Mouse (Mus musculus) limb, embryonic 12.5 days (tissue): ENCODE data around the gene Sema6d. TPM values are rescaled to one million over a fixed set of nuclear protein-coding genes. Genes with fewer than 3 reads are reported as not detected.

Experiments
- ATAC-seq: fragments of 200-750 bp; cut with Nextera tagmentation; 2 replicates; pipeline ENCODE4 v1.8.0; 2017; ENCODE audit warnings: low read depth, moderate TSS enrichment; ENCODE audit not compliant: insufficient number of reproducible peaks, insufficient read depth, low FRiP score, low TSS enrichment
- H3K27ac ChIP-seq: fragments of 300-500 bp; sonication (generic); 2 replicates; pipeline ENCODE4 v1.5.1; 2016; ENCODE audit warnings: mild to moderate bottlenecking, moderate library complexity
- H3K27me3 ChIP-seq: fragments of 300-500 bp; sonication (generic); 2 replicates; pipeline ENCODE4 v1.6.1; 2016; ENCODE audit warnings: mild to moderate bottlenecking, moderate library complexity
- H3K36me3 ChIP-seq: fragments of 300-500 bp; sonication (generic); 2 replicates; pipeline ENCODE4 v1.6.1; 2016; ENCODE audit warnings: mild to moderate bottlenecking, moderate library complexity
- H3K4me1 ChIP-seq: fragments of 300-500 bp; sonication (generic); replicated peaks from 2 replicates; pipeline ENCODE4 v1.6.1; 2016
- H3K4me2 ChIP-seq: fragments of 300-500 bp; sonication (generic); 2 replicates; pipeline ENCODE4 v1.6.1; 2016; ENCODE audit warnings: mild to moderate bottlenecking, moderate library complexity
- H3K4me3 ChIP-seq: fragments of 300-500 bp; sonication (generic); replicated peaks from 2 replicates; pipeline ENCODE4 v1.5.1; 2016; ENCODE audit warnings: mild to moderate bottlenecking
- H3K9ac ChIP-seq: fragments of 300-500 bp; sonication (generic); replicated peaks from 2 replicates; pipeline ENCODE4 v1.6.1; 2016; ENCODE audit warnings: mild to moderate bottlenecking, moderate library complexity
- H3K9me3 ChIP-seq: fragments of 300-500 bp; sonication (generic); 2 replicates; pipeline ENCODE4 v1.6.1; 2016; ENCODE audit warnings: mild to moderate bottlenecking, moderate library complexity
- WGBS: fragments of 180-500 bp; shearing (Covaris S2); methylation state at CpG from one replicate; pipeline ENCODE4 v1.1.7; 2016; 5-methylcytosine and 5-hydroxymethylcytosine counted together
- polyA plus RNA-seq: library from polyadenylated mRNA; unstranded; fragments of >200 nt; fragmentation: Nextera tagmentation; extraction: Ambion mirVana; gene quantifications from 2 replicates; pipeline ENCODE4 v1.2.1, GENCODE M21; 2016

Sema6d gene
- polyA plus RNA-seq, 1 experiment from 2014 or later: 6.7 TPM

GRCm38 (mm10) chr2:124660686-124661085 lies 570.9 kb downstream of the Sema6d start:
- 0 out of 2 replicates have a peak, but pooled peaks cover 3% of the 10 kb centered on the region for H3K36me3 ChIP-seq
- no peak for ATAC-seq
- H3K27ac ChIP-seq: no peak overlapping the region
- no peak overlapping the region for H3K9ac ChIP-seq
- no peaks in the 10 kb centered on the region for H3K9me3 ChIP-seq
- H3K4me1 ChIP-seq: peaks cover 4% of the 10 kb centered on the region; the same call in 1 of the 2 replicates
- WGBS: 90% methylated on average over 5 of the region's 5 CpGs
- no peak overlapping the region for H3K4me2 ChIP-seq
- H3K27me3 ChIP-seq: no peaks in the 10 kb centered on the region
- H3K4me3 ChIP-seq: no peak overlapping the region

GRCm38 (mm10) chr2:124661316-124661715 lies 571.5 kb downstream of the Sema6d start:
- no peak overlapping the region for H3K9ac ChIP-seq
- no peak overlapping the region for H3K27ac ChIP-seq
- no peaks in the 10 kb centered on the region for H3K27me3 ChIP-seq
- no peak overlapping the region for H3K4me3 ChIP-seq
- H3K4me2 ChIP-seq: no peak overlapping the region
- peaks cover 4% of the 10 kb centered on the region; the same call in 1 of the 2 replicates for H3K4me1 ChIP-seq
- WGBS: 94% methylated on average over 9 of the region's 9 CpGs
- 0 out of 2 replicates have a peak, but pooled peaks cover 3% of the 10 kb centered on the region for H3K36me3 ChIP-seq
- no peaks in the 10 kb centered on the region for H3K9me3 ChIP-seq
- ATAC-seq: no peak

GRCm38 (mm10) chr2:124662257-124662656 lies 572.5 kb downstream of the Sema6d start:
- H3K4me1 ChIP-seq: peaks cover 4% of the 10 kb centered on the region; the same call in 1 of the 2 replicates
- H3K4me2 ChIP-seq: no peak overlapping the region
- no peak overlapping the region for H3K4me3 ChIP-seq
- H3K27ac ChIP-seq: no peak overlapping the region
- 40% methylated on average over 5 of the region's 5 CpGs for WGBS
- 0 out of 2 replicates have a peak, but pooled peaks cover 3% of the 10 kb centered on the region for H3K36me3 ChIP-seq
- H3K9ac ChIP-seq: no peak overlapping the region
- H3K9me3 ChIP-seq: no peaks in the 10 kb centered on the region
- H3K27me3 ChIP-seq: no peaks in the 10 kb centered on the region
- ATAC-seq: no peak

GRCm38 (mm10) chr2:124664191-124664590 lies 574.4 kb downstream of the Sema6d start:
- Histone ChIP-seq H3K4me3 (no peak overlapping the region), H3K9me3 (no peaks in the 10 kb centered on the region), H3K4me2 (no peak overlapping the region), H3K27me3 (no peaks in the 10 kb centered on the region), H3K9ac (no peak overlapping the region), H3K36me3 (no peaks in the 10 kb centered on the region), H3K27ac (no peak overlapping the region), H3K4me1 (peaks cover 4% of the 10 kb centered on the region; the same call in 1 of the 2 replicates)
- no peak for ATAC-seq
- WGBS: 95% methylated on average over 16 of the region's 16 CpGs

GRCm38 (mm10) chr2:124668431-124668830 lies 578.7 kb downstream of the Sema6d start:
- Histone ChIP-seq H3K4me1 (no peaks in the 10 kb centered on the region), H3K9ac (no peak overlapping the region), H3K27me3 (no peaks in the 10 kb centered on the region), H3K4me3 (no peak overlapping the region), H3K9me3 (no peaks in the 10 kb centered on the region), H3K27ac (no peak overlapping the region), H3K36me3 (no peaks in the 10 kb centered on the region), H3K4me2 (no peak overlapping the region)
- no peak for ATAC-seq
- WGBS: 97% methylated on average over 1 of the region's 1 CpGs

- Histone ChIP-seq H3K4me2 (no peak overlapping the region), H3K4me3 (no peak overlapping the region), H3K9me3 (no peaks in the 10 kb centered on the region), H3K36me3 (no peaks in the 10 kb centered on the region), H3K27me3 (no peaks in the 10 kb centered on the region), H3K27ac (no peak overlapping the region), H3K9ac (no peak overlapping the region), H3K4me1 (no peaks in the 10 kb centered on the region)
- no peak for ATAC-seq
Observed at GRCm38 (mm10) chr2:124673117-124673516, 583.3 kb downstream of the Sema6d start.

- no peaks in the 10 kb centered on the region for H3K9me3 ChIP-seq
- H3K36me3 ChIP-seq: no peaks in the 10 kb centered on the region
- H3K27me3 ChIP-seq: no peaks in the 10 kb centered on the region
- H3K27ac ChIP-seq: no peak overlapping the region
- H3K4me3 ChIP-seq: no peak overlapping the region
- ATAC-seq: no peak
- no peak overlapping the region for H3K9ac ChIP-seq
- 84% methylated on average over 5 of the region's 5 CpGs for WGBS
- no peak overlapping the region for H3K4me2 ChIP-seq
- no peaks in the 10 kb centered on the region for H3K4me1 ChIP-seq
Observed at GRCm38 (mm10) chr2:124684481-124684901, 594.7 kb downstream of the Sema6d start.

GRCm38 (mm10) chr2:124690372-124690771 lies 600.6 kb downstream of the Sema6d start:
- Histone ChIP-seq H3K27ac (no peak overlapping the region), H3K4me1 (no peaks in the 10 kb centered on the region), H3K4me3 (no peak overlapping the region), H3K9me3 (no peaks in the 10 kb centered on the region), H3K36me3 (no peaks in the 10 kb centered on the region), H3K4me2 (no peak overlapping the region), H3K27me3 (no peaks in the 10 kb centered on the region), H3K9ac (no peak overlapping the region)
- WGBS: 94% methylated on average over 1 of the region's 1 CpGs
- ATAC-seq: no peak

GRCm38 (mm10) chr2:124702621-124703020 lies 612.9 kb downstream of the Sema6d start:
- Histone ChIP-seq H3K4me2 (no peak overlapping the region), H3K4me3 (no peak overlapping the region), H3K9me3 (no peaks in the 10 kb centered on the region), H3K9ac (no peak overlapping the region), H3K36me3 (no peaks in the 10 kb centered on the region), H3K4me1 (peaks cover 22% of the 10 kb centered on the region), H3K27ac (no peak overlapping the region), H3K27me3 (no peaks in the 10 kb centered on the region)
- 81% methylated on average over 10 of the region's 10 CpGs for WGBS
- ATAC-seq: no peak

GRCm38 (mm10) chr2:124704922-124705321 lies 615.2 kb downstream of the Sema6d start:
- no peak overlapping the region for H3K4me3 ChIP-seq
- 71% methylated on average over 4 of the region's 4 CpGs for WGBS
- no peak; the same call in 1 of the 2 replicates for ATAC-seq
- no peaks in the 10 kb centered on the region for H3K9me3 ChIP-seq
- H3K4me1 ChIP-seq: peaks cover 22% of the 10 kb centered on the region
- H3K27me3 ChIP-seq: no peaks in the 10 kb centered on the region
- 0 out of 2 replicates have a peak overlapping the region, but pooled peaks have one; percentile 41 for H3K27ac ChIP-seq
- no peak overlapping the region for H3K4me2 ChIP-seq
- no peaks in the 10 kb centered on the region for H3K36me3 ChIP-seq
- no peak overlapping the region for H3K9ac ChIP-seq

GRCm38 (mm10) chr2:124705806-124706205 lies 616.0 kb downstream of the Sema6d start:
- 21% methylated on average over 4 of the region's 4 CpGs for WGBS
- peak overlapping the region; percentile 50; the same call in 1 of the 2 replicates for H3K27ac ChIP-seq
- ATAC-seq: no peak
- no peak overlapping the region for H3K9ac ChIP-seq
- H3K9me3 ChIP-seq: no peaks in the 10 kb centered on the region
- no peaks in the 10 kb centered on the region for H3K27me3 ChIP-seq
- no peaks in the 10 kb centered on the region for H3K36me3 ChIP-seq
- H3K4me2 ChIP-seq: peak overlapping the region; percentile 13; the same call in 1 of the 2 replicates
- H3K4me1 ChIP-seq: peaks cover 22% of the 10 kb centered on the region
- H3K4me3 ChIP-seq: no peak overlapping the region

- ATAC-seq: no peak
- no peaks in the 10 kb centered on the region for H3K27me3 ChIP-seq
- peaks cover 22% of the 10 kb centered on the region for H3K4me1 ChIP-seq
- H3K4me3 ChIP-seq: no peak overlapping the region
- no peak overlapping the region for H3K27ac ChIP-seq
- no peak overlapping the region for H3K4me2 ChIP-seq
- H3K9me3 ChIP-seq: no peaks in the 10 kb centered on the region
- H3K9ac ChIP-seq: no peak overlapping the region
- no peaks in the 10 kb centered on the region for H3K36me3 ChIP-seq
- 53% methylated on average over 7 of the region's 7 CpGs for WGBS
Observed at GRCm38 (mm10) chr2:124706896-124707295, 617.1 kb downstream of the Sema6d start.
